Mouse (Mus musculus) spleen, adult 2 months (tissue): ENCODE results near the gene Asic2.

Experiments
- CTCF ChIP-seq: fragments of 200-500 bp; IDR thresholded peaks from 2 replicates; pipeline ENCODE4 v1.5.1; 2011; ENCODE audit warnings: mild to moderate bottlenecking, inconsistent platforms; ENCODE audit not compliant: insufficient read depth, insufficient read length, insufficient replicate concordance; ENCODE audit errors: extremely low read depth
- POLR2A ChIP-seq: fragments of 200-500 bp; IDR thresholded peaks from 2 replicates; pipeline ENCODE4 v1.6.1; 2011; ENCODE audit warnings: low read depth, low read length, inconsistent platforms

- no peak for TF ChIP-seq CTCF
- no peak for TF ChIP-seq POLR2A
Measured at GRCm38 (mm10) chr11:81323146-81323545, 645.1 kb downstream of the Asic2 start.
